Mouse (Mus musculus) CD8-positive naive resting alpha-beta T cell, adult 2 months (primary cell): ENCODE measurements around the gene Ubl7.
A peak's percentile ranks its signal among the peaks of the same experiment; 100 is the strongest.
"Not testable (repeated sequence)": the region's sequence is repeated elsewhere in the genome, so short reads cannot be mapped to it uniquely, and the experiment has no call there.

Source experiments
- DNase-seq, 2 experiments: peaks; one replicate each; pipeline ENCODE4 v3.0.0; 2022; ENCODE audit warnings: low read depth in 2 of 2, low spot score in 2 of 2

Gene Ubl7

GRCm38 (mm10) chr9:57910254-57911160 is at the start of gene Ubl7:
Ubl7 (plus strand) TSS chr9:57910979.
- peak; percentile 83 to 87 for DNase-seq

- DNase-seq, result peak; percentile 50 to 65
These were observed 48.8 kb upstream of the Ubl7 start for GRCm38 (mm10) chr9:57861951-57862471.

GRCm38 (mm10) chr9:57864336-57864735 is 46.4 kb upstream of the Ubl7 start:
- DNase-seq, result no peak

GRCm38 (mm10) chr9:57866530-57866929 is 44.2 kb upstream of the Ubl7 start:
- no peak for DNase-seq

- DNase-seq, result no peak
These were observed 43.5 kb upstream of the Ubl7 start for GRCm38 (mm10) chr9:57867236-57867635.

- no peak for DNase-seq
These were observed 42.9 kb upstream of the Ubl7 start for GRCm38 (mm10) chr9:57867880-57868279.

GRCm38 (mm10) chr9:57868767-57869166 is 42.0 kb upstream of the Ubl7 start:
- no peak for DNase-seq

- no peak for DNase-seq
These were observed 40.4 kb upstream of the Ubl7 start for GRCm38 (mm10) chr9:57870273-57870816.

GRCm38 (mm10) chr9:57874134-57874533 is 36.6 kb upstream of the Ubl7 start:
- DNase-seq, result no peak

- DNase-seq, result no peak
These were observed 35.8 kb upstream of the Ubl7 start for GRCm38 (mm10) chr9:57874994-57875393.

GRCm38 (mm10) chr9:57879213-57879612 is 31.6 kb upstream of the Ubl7 start:
- DNase-seq, result no peak

- DNase-seq, result no peak
These were observed 30.5 kb upstream of the Ubl7 start for GRCm38 (mm10) chr9:57880278-57880677.

GRCm38 (mm10) chr9:57881781-57882180 is 29.0 kb upstream of the Ubl7 start:
- DNase-seq, result not testable (repeated sequence)

GRCm38 (mm10) chr9:57883413-57883812 is 27.4 kb upstream of the Ubl7 start:
- no peak for DNase-seq

- DNase-seq, result no peak
These were observed 22.7 kb upstream of the Ubl7 start for GRCm38 (mm10) chr9:57888119-57888518.

GRCm38 (mm10) chr9:57900478-57900877 is 10.3 kb upstream of the Ubl7 start:
- DNase-seq, result no peak

- no peak for DNase-seq
These were observed 9.6 kb upstream of the Ubl7 start for GRCm38 (mm10) chr9:57901197-57901596.

GRCm38 (mm10) chr9:57901601-57902000 is 9.2 kb upstream of the Ubl7 start:
- DNase-seq, result no peak

- DNase-seq, result no peak
These were observed 8.6 kb upstream of the Ubl7 start for GRCm38 (mm10) chr9:57902132-57902531.

GRCm38 (mm10) chr9:57903589-57904249 is 7.1 kb upstream of the Ubl7 start:
- no peak for DNase-seq

GRCm38 (mm10) chr9:57904250-57904644 is 6.5 kb upstream of the Ubl7 start:
- DNase-seq, result no peak

GRCm38 (mm10) chr9:57907206-57907605 is 3.6 kb upstream of the Ubl7 start:
- no peak for DNase-seq
